Mouse (Mus musculus): ENCODE results near the gene Bphl.
"Not testable (repeated sequence)": the region's sequence is repeated elsewhere in the genome, so short reads cannot be mapped to it uniquely, and the experiment has no call there.

The Bphl gene

GRCm38 (mm10) chr13:34088201-34088649, 50.8 kb downstream of the Bphl start:
- not testable (repeated sequence) for DNase-seq (ENCODE audit: low read depth, low spot score)

GRCm38 (mm10) chr13:34088871-34089288, 51.5 kb downstream of the Bphl start:
- DNase-seq (ENCODE audit: low read depth, low spot score) = no peak

- DNase-seq (ENCODE audit: low read depth, low spot score) = no peak
Observed at GRCm38 (mm10) chr13:34089358-34089757, 52.0 kb downstream of the Bphl start.

GRCm38 (mm10) chr13:34095542-34096435, 58.4 kb downstream of the Bphl start:
- no peak for DNase-seq (ENCODE audit: low read depth, low spot score)

GRCm38 (mm10) chr13:34096455-34096854, 59.1 kb downstream of the Bphl start:
- no peak for DNase-seq (ENCODE audit: low read depth, low spot score)

- no peak for DNase-seq (ENCODE audit: low read depth, low spot score)
Observed at GRCm38 (mm10) chr13:34097086-34097485, 59.7 kb downstream of the Bphl start.

GRCm38 (mm10) chr13:34100733-34101132, 63.3 kb downstream of the Bphl start:
- no peak for DNase-seq (ENCODE audit: low read depth, low spot score)

- DNase-seq (ENCODE audit: low read depth, low spot score) = no peak
Observed at GRCm38 (mm10) chr13:34101247-34101646, 63.9 kb downstream of the Bphl start.

GRCm38 (mm10) chr13:34101908-34102307, 64.5 kb downstream of the Bphl start:
- no peak for DNase-seq (ENCODE audit: low read depth, low spot score)

GRCm38 (mm10) chr13:34105364-34105763, 68.0 kb downstream of the Bphl start:
- no peak for DNase-seq (ENCODE audit: low read depth, low spot score)

- DNase-seq (ENCODE audit: low read depth, low spot score) = no peak
Observed at GRCm38 (mm10) chr13:34106256-34106655, 68.9 kb downstream of the Bphl start.

- no peak for DNase-seq (ENCODE audit: low read depth, low spot score)
Observed at GRCm38 (mm10) chr13:34106999-34107398, 69.6 kb downstream of the Bphl start.

GRCm38 (mm10) chr13:34109035-34109676, 71.8 kb downstream of the Bphl start:
- DNase-seq (ENCODE audit: low read depth, low spot score) = no peak

GRCm38 (mm10) chr13:34109677-34110058, 72.3 kb downstream of the Bphl start:
- no peak for DNase-seq (ENCODE audit: low read depth, low spot score)

- no peak for DNase-seq (ENCODE audit: low read depth, low spot score)
Observed at GRCm38 (mm10) chr13:34111019-34111418, 73.6 kb downstream of the Bphl start.

- no peak for DNase-seq (ENCODE audit: low read depth, low spot score)
Observed at GRCm38 (mm10) chr13:34111878-34112277, 74.5 kb downstream of the Bphl start.

GRCm38 (mm10) chr13:34112369-34113081, 75.1 kb downstream of the Bphl start:
- no peak for DNase-seq (ENCODE audit: low read depth, low spot score)

- DNase-seq (ENCODE audit: low read depth, low spot score) = no peak
Observed at GRCm38 (mm10) chr13:34113086-34113485, 75.7 kb downstream of the Bphl start.

GRCm38 (mm10) chr13:34114654-34115053, 77.3 kb downstream of the Bphl start:
- no peak for DNase-seq (ENCODE audit: low read depth, low spot score)

GRCm38 (mm10) chr13:34116508-34116907, 79.1 kb downstream of the Bphl start:
- no peak for DNase-seq (ENCODE audit: low read depth, low spot score)

GRCm38 (mm10) chr13:34118816-34119215, 81.4 kb downstream of the Bphl start:
- no peak for DNase-seq (ENCODE audit: low read depth, low spot score)

- DNase-seq (ENCODE audit: low read depth, low spot score) = no peak
Observed at GRCm38 (mm10) chr13:34119406-34119805, 82.0 kb downstream of the Bphl start.
